Mouse (Mus musculus) layer of hippocampus, postnatal 36 days (tissue): Measurements from ENCODE around the gene Relb. TPM values are rescaled to one million over a fixed set of nuclear protein-coding genes. Genes with fewer than 3 reads are reported as not detected.
A peak's percentile ranks its signal among the peaks of the same experiment; 100 is the strongest.

Experiments
- DNase-seq, 2 experiments: peaks; one replicate each; pipeline ENCODE4 v3.0.0; 2022
- total RNA-seq, 2 experiments: library from RNA; stranded (reverse); gene quantifications; 2 replicates each; pipeline ENCODE4 v1.2.3; 2021

Relb gene
- total RNA-seq, 2 experiments from 2014 or later = 7.3 to 10.2 TPM

- no peak for DNase-seq
Observed at GRCm38 (mm10) chr7:19579751-19580150, 49.5 kb downstream of the Relb start.

- DNase-seq = no peak
Observed at GRCm38 (mm10) chr7:19578436-19578835, 50.8 kb downstream of the Relb start.

GRCm38 (mm10) chr7:19577877-19578414 lies 51.3 kb downstream of the Relb start:
- DNase-seq = no peak

- no peak for DNase-seq
Observed at GRCm38 (mm10) chr7:19577141-19577852, 51.9 kb downstream of the Relb start, which contains the start of the genes Zfp296 and Gemin7. Zfp296 (plus strand) TSS chr7:19577287. Gemin7 (minus strand) TSS chr7:19577595.

- DNase-seq = no peak
Observed at GRCm38 (mm10) chr7:19575559-19575958, 53.7 kb downstream of the Relb start.

GRCm38 (mm10) chr7:19573776-19574140 lies 55.5 kb downstream of the Relb start:
- DNase-seq = no peak

GRCm38 (mm10) chr7:19572926-19573775 lies 56.1 kb downstream of the Relb start:
- peak; percentile 68 to 69 for DNase-seq

- no peak for DNase-seq
Observed at GRCm38 (mm10) chr7:19569647-19570046, 59.6 kb downstream of the Relb start.

GRCm38 (mm10) chr7:19567426-19567825 lies 61.8 kb downstream of the Relb start:
- no peak for DNase-seq

GRCm38 (mm10) chr7:19565803-19566202 lies 63.4 kb downstream of the Relb start:
- DNase-seq = no peak

GRCm38 (mm10) chr7:19564455-19564854 lies 64.8 kb downstream of the Relb start:
- no peak for DNase-seq

GRCm38 (mm10) chr7:19563884-19564283 lies 65.4 kb downstream of the Relb start:
- DNase-seq = no peak

- no peak for DNase-seq
Observed at GRCm38 (mm10) chr7:19562643-19563410, 66.4 kb downstream of the Relb start, which contains the start of gene Ppp1r37. Ppp1r37 (minus strand) TSS chr7:19563076.

GRCm38 (mm10) chr7:19561765-19562642 lies 67.2 kb downstream of the Relb start:
- DNase-seq = peak; percentile 87

GRCm38 (mm10) chr7:19561431-19561764 lies 67.8 kb downstream of the Relb start:
- DNase-seq = no peak

- no peak for DNase-seq
Observed at GRCm38 (mm10) chr7:19560491-19561260, 68.6 kb downstream of the Relb start.

- no peak for DNase-seq
Observed at GRCm38 (mm10) chr7:19558965-19559364, 70.3 kb downstream of the Relb start.

GRCm38 (mm10) chr7:19557982-19558900 lies 71.0 kb downstream of the Relb start:
- no peak for DNase-seq

GRCm38 (mm10) chr7:19557086-19557485 lies 72.2 kb downstream of the Relb start:
- no peak for DNase-seq
